Comparison of ENCODE assay signal across 19 mouse cellular contexts in genomic region chr4:45392099-45392498, GRCm38 (mm10). TPM values are rescaled to one million over a fixed set of nuclear protein-coding genes. Genes with fewer than 3 reads are reported as not detected.
DNase-seq lines count a peak whose midpoint lies in the region; ATAC-seq and TF ChIP-seq lines count a peak whose summit lies in the region.
"Had no signal": no experiment of that assay in that cellular context is flagged by ENCODE, and none has a peak within 500 bp of the region (broad histone marks: within the 10 kb centered on the region; RNA-seq: fewer than 3 reads in every experiment).

No protein-coding gene starts in this region.

- no peak for TF ChIP-seq RAD21 in MEL (IDR thresholded peaks at IDR 0.05; ENCODE audit: low read depth, low read length)

- no peaks in the 10 kb centered on the region for H3K79me2 ChIP-seq in MEL (ENCODE audit: control insufficient read depth, insufficient read depth, low read length, poor library complexity)

- WGBS in intestine, postnatal 0 days: 74% methylated on average over 4 of the region's 4 CpGs
- 68% methylated on average over 4 of the region's 4 CpGs for WGBS in intestine, embryonic 15.5 days
- 75% methylated on average over 4 of the region's 4 CpGs for WGBS in lung, embryonic 14.5 days

- TF ChIP-seq POLR2A in MEL (IDR thresholded peaks at IDR 0.05; ENCODE audit: control insufficient read depth in 1 of 2, insufficient read depth in 1 of 2, low read depth in 1 of 2, low read length in 2 of 2, poor library complexity in 1 of 2): no peak
- TF ChIP-seq POLR2A in brain, embryonic 14.5 days (IDR thresholded peaks at IDR 0.05; ENCODE audit: borderline replicate concordance, extremely low read depth, insufficient read depth, insufficient read length, poor library complexity, severe bottlenecking): no peak

- H3K4me3 ChIP-seq in intestine, postnatal 0 days (ENCODE audit: low read depth, low read length): no peak overlapping the region
- H3K4me3 ChIP-seq in intestine, embryonic 15.5 days (replicated peaks): no peak overlapping the region
- H3K4me3 ChIP-seq in lung, embryonic 14.5 days (ENCODE audit: low read depth, low read length): no peak overlapping the region
- no peak overlapping the region for H3K4me3 ChIP-seq in MEL (ENCODE audit: control insufficient read depth in 1 of 2, insufficient read depth in 1 of 2, low read depth in 2 of 2, low read length in 2 of 2)
- H3K4me3 ChIP-seq: forebrain, embryonic 10.5 days; limb, embryonic 10.5 days; liver, embryonic 13.5 days; midbrain, embryonic 12.5 days had no signal

- H3K36me3 ChIP-seq in intestine, postnatal 0 days (ENCODE audit: control insufficient read depth, insufficient read depth): peaks cover 11% of the 10 kb centered on the region; the same call in 1 of the 2 replicates
- peaks cover 2% of the 10 kb centered on the region; the same call in 1 of the 2 replicates for H3K36me3 ChIP-seq in intestine, embryonic 15.5 days
- peaks cover 11% of the 10 kb centered on the region for H3K36me3 ChIP-seq in lung, embryonic 14.5 days (ENCODE audit: insufficient read depth)
- H3K36me3 ChIP-seq in MEL (ENCODE audit: control insufficient read depth in 1 of 2, insufficient read depth in 2 of 2, low read length in 2 of 2): peaks cover 0 to 10% of the 10 kb centered on the region in 2 experiments; a peak in 2 of 4 replicates

- H3K27ac ChIP-seq in intestine, postnatal 0 days (ENCODE audit: low read depth, low read length): no peak overlapping the region
- no peak overlapping the region for H3K27ac ChIP-seq in intestine, embryonic 15.5 days
- H3K27ac ChIP-seq in lung, embryonic 14.5 days (ENCODE audit: low read depth): no peak overlapping the region
- H3K27ac ChIP-seq in MEL (ENCODE audit: control insufficient read depth, low read depth, low read length): no peak overlapping the region
- H3K27ac ChIP-seq: forebrain, embryonic 10.5 days; limb, embryonic 10.5 days; liver, embryonic 13.5 days; midbrain, embryonic 12.5 days had no signal

- TF ChIP-seq CTCF in intestine, postnatal 0 days (IDR thresholded peaks at IDR 0.05; ENCODE audit: low read depth): peak; percentile 45
- peak; percentile 45 for TF ChIP-seq CTCF in lung, embryonic 14.5 days (IDR thresholded peaks at IDR 0.05; ENCODE audit: low read depth)
- TF ChIP-seq CTCF in MEL (IDR thresholded peaks at IDR 0.05 in 2 of 3, conservative IDR thresholded peaks at IDR 0.05 in 1 of 3; ENCODE audit: control insufficient read depth in 1 of 3, insufficient read depth in 1 of 3, low read depth in 2 of 3, low read length in 3 of 3, poor library complexity in 1 of 3, severe bottlenecking in 1 of 3): peak; percentile 20 to 27 (median 25); a peak in 5 of 6 replicates
- TF ChIP-seq CTCF in brain, embryonic 14.5 days (IDR thresholded peaks at IDR 0.05; ENCODE audit: borderline replicate concordance, extremely low read depth, insufficient read depth, insufficient read length): peak; percentile 26; the same call in 1 of the 2 replicates

- no peak for DNase-seq in lung, embryonic 14.5 days
- no peak for DNase-seq in lung, postnatal 10 days
- DNase-seq in MEL (ENCODE audit: low read depth, low spot score): no peak
- no peak for DNase-seq in brain, embryonic 14.5 days (ENCODE audit: low read depth)
- no peak for DNase-seq in urinary bladder, postnatal 4 days (ENCODE audit: low spot score in 2 of 2)
- DNase-seq: adrenal gland, adult 2 months; cerebellum, adult 18-20 months; cerebellum, postnatal 14 days; gastrocnemius, postnatal 25 days; kidney, postnatal 10 days; liver, embryonic 13.5 days; right cerebral cortex, postnatal 25 days; spleen, adult 18-20 months; thymus, postnatal 25 days had no signal

- TF ChIP-seq EP300 in MEL (IDR thresholded peaks at IDR 0.05; ENCODE audit: low read depth in 1 of 2, low read length in 2 of 2): no peak

- H3K4me1 ChIP-seq in intestine, postnatal 0 days (replicated peaks; ENCODE audit: control insufficient read depth, insufficient read depth, low read length): no peaks in the 10 kb centered on the region
- H3K4me1 ChIP-seq in intestine, embryonic 15.5 days (replicated peaks): no peaks in the 10 kb centered on the region
- H3K4me1 ChIP-seq in lung, embryonic 14.5 days (ENCODE audit: insufficient read depth): no peaks in the 10 kb centered on the region
- H3K4me1 ChIP-seq in MEL (ENCODE audit: control insufficient read depth in 1 of 2, insufficient read depth in 2 of 2, low read length in 2 of 2): peaks cover 0 to 16% of the 10 kb centered on the region in 2 experiments; a peak in 2 of 4 replicates
- H3K4me1 ChIP-seq: limb, embryonic 10.5 days; liver, embryonic 13.5 days; midbrain, embryonic 12.5 days had no signal

- H3K9ac ChIP-seq in intestine, postnatal 0 days (ENCODE audit: low read depth, low read length): no peak overlapping the region
- H3K9ac ChIP-seq in intestine, embryonic 15.5 days: no peak overlapping the region
- no peak overlapping the region for H3K9ac ChIP-seq in lung, embryonic 14.5 days
- H3K9ac ChIP-seq in MEL (ENCODE audit: control insufficient read depth, low read depth, low read length, poor library complexity, severe bottlenecking): no peak overlapping the region
- H3K9ac ChIP-seq: liver, embryonic 13.5 days; midbrain, embryonic 12.5 days had no signal

- H3K9me3 ChIP-seq in intestine, postnatal 0 days (ENCODE audit: control insufficient read depth): no peaks in the 10 kb centered on the region
- no peaks in the 10 kb centered on the region for H3K9me3 ChIP-seq in intestine, embryonic 15.5 days
- no peaks in the 10 kb centered on the region for H3K9me3 ChIP-seq in lung, embryonic 14.5 days (ENCODE audit: low read depth, low read length)
- no peaks in the 10 kb centered on the region for H3K9me3 ChIP-seq in MEL (replicated peaks; ENCODE audit: insufficient read depth, low read length)
- H3K9me3 ChIP-seq: limb, embryonic 10.5 days; liver, embryonic 13.5 days; midbrain, embryonic 12.5 days had no signal

- no peaks in the 10 kb centered on the region for H3K27me3 ChIP-seq in intestine, postnatal 0 days (replicated peaks; ENCODE audit: control insufficient read depth, insufficient read depth, low read length)
- H3K27me3 ChIP-seq in intestine, embryonic 15.5 days (replicated peaks): no peaks in the 10 kb centered on the region
- no peaks in the 10 kb centered on the region for H3K27me3 ChIP-seq in lung, embryonic 14.5 days (ENCODE audit: insufficient read depth, low read length)
- H3K27me3 ChIP-seq in MEL (ENCODE audit: control insufficient read depth in 1 of 2, insufficient read depth in 2 of 2, low read length in 2 of 2): no peaks in the 10 kb centered on the region
- H3K27me3 ChIP-seq: liver, embryonic 13.5 days; midbrain, embryonic 12.5 days had no signal

- ATAC-seq in intestine, postnatal 0 days: no peak
- no peak for ATAC-seq in intestine, embryonic 15.5 days
- ATAC-seq in lung, embryonic 14.5 days (ENCODE audit: insufficient read depth): no peak

- no peak overlapping the region for H3K4me2 ChIP-seq in intestine, postnatal 0 days (replicated peaks; ENCODE audit: low read depth)
- H3K4me2 ChIP-seq in intestine, embryonic 15.5 days (replicated peaks): no peak overlapping the region
- no peak overlapping the region for H3K4me2 ChIP-seq in lung, embryonic 14.5 days
- H3K4me2 ChIP-seq: liver, embryonic 13.5 days; midbrain, embryonic 12.5 days had no signal

TF ChIP-seq in MEL, 35 proteins besides CTCF, POLR2A, EP300 and RAD21:
- TF ChIP-seq USF2 (IDR thresholded peaks at IDR 0.05; ENCODE audit: borderline replicate concordance in 1 of 2, insufficient read depth in 1 of 2, low read depth in 1 of 2, low read length in 2 of 2) (no peak), MEF2A (IDR thresholded peaks at IDR 0.05; ENCODE audit: extremely low read depth, insufficient replicate concordance, low read depth, low read length, poor library complexity, severe bottlenecking) (no peak), POLR2AphosphoS5 (IDR thresholded peaks at IDR 0.05; ENCODE audit: borderline replicate concordance, low read depth, low read length) (no peak)

RNA-seq across cellular contexts. Expression of gene Slc25a51, which starts 16.5 kb away (rescaled TPM):
- polyA plus RNA-seq in intestine, postnatal 0 days (2015; fragmentation: Nextera tagmentation; extraction: Ambion mirVana): 39.7 and 40.9 TPM in 2 replicates
- polyA plus RNA-seq in intestine, embryonic 15.5 days (2015; fragmentation: Nextera tagmentation; extraction: Ambion mirVana): 53.1 and 54.2 TPM in 2 replicates
- polyA plus RNA-seq in lung, embryonic 14.5 days (2014; fragmentation: Nextera tagmentation; extraction: Ambion mirVana): 69.0 and 70.1 TPM in 2 replicates
- total RNA-seq in MEL (2012; rRNA removed): 43.8 and 47.6 TPM in 2 replicates
- polyA plus RNA-seq in MEL (2012; ENCODE audit: insufficient read depth in 1 of 2, insufficient read length in 2 of 2, low read depth in 1 of 2, low replicate concordance in 2 of 2, missing spikeins in 1 of 2): 100 to 1,000 TPM in 1 of 2 experiments, 10 to 100 TPM in 1; 47.5 to 395 TPM
- polyA plus RNA-seq in brain, embryonic 14.5 days (2012; rRNA removed): 130 and 146 TPM in 2 replicates

RNA-seq across cellular contexts. Expression of gene Exosc3, which starts 49.6 kb away (rescaled TPM):
- polyA plus RNA-seq in intestine, postnatal 0 days (2015; fragmentation: Nextera tagmentation; extraction: Ambion mirVana): 43.4 and 45.4 TPM in 2 replicates
- 75.4 and 90.4 TPM in 2 replicates for polyA plus RNA-seq in intestine, embryonic 15.5 days (2015; fragmentation: Nextera tagmentation; extraction: Ambion mirVana)
- polyA plus RNA-seq in lung, embryonic 14.5 days (2014; fragmentation: Nextera tagmentation; extraction: Ambion mirVana): 83.7 and 85.2 TPM in 2 replicates
- total RNA-seq in MEL (2012; rRNA removed): 174 and 184 TPM in 2 replicates
- 100 to 1,000 TPM in 1 of 2 experiments, not detected in 1; 166 TPM for polyA plus RNA-seq in MEL (2012; ENCODE audit: insufficient read depth in 1 of 2, insufficient read length in 2 of 2, low read depth in 1 of 2, low replicate concordance in 2 of 2, missing spikeins in 1 of 2)
- polyA plus RNA-seq in brain, embryonic 14.5 days (2012; rRNA removed): 32.3 and 38.4 TPM in 2 replicates

RNA-seq across cellular contexts. Expression of gene Dcaf10, which starts 50.2 kb away (rescaled TPM):
- polyA plus RNA-seq in intestine, postnatal 0 days (2015; fragmentation: Nextera tagmentation; extraction: Ambion mirVana): 9.8 and 10.5 TPM in 2 replicates
- 9.3 and 9.5 TPM in 2 replicates for polyA plus RNA-seq in intestine, embryonic 15.5 days (2015; fragmentation: Nextera tagmentation; extraction: Ambion mirVana)
- 18.8 and 18.9 TPM in 2 replicates for polyA plus RNA-seq in lung, embryonic 14.5 days (2014; fragmentation: Nextera tagmentation; extraction: Ambion mirVana)
- 7.6 and 8.1 TPM in 2 replicates for total RNA-seq in MEL (2012; rRNA removed)
- 10 to 100 TPM in 1 of 2 experiments, not detected in 1; 10.7 TPM for polyA plus RNA-seq in MEL (2012; ENCODE audit: insufficient read depth in 1 of 2, insufficient read length in 2 of 2, low read depth in 1 of 2, low replicate concordance in 2 of 2, missing spikeins in 1 of 2)
- 13.2 and 13.3 TPM in 2 replicates for polyA plus RNA-seq in brain, embryonic 14.5 days (2012; rRNA removed)
